Mouse (Mus musculus) liver, embryonic 16.5 days (tissue): ENCODE measurements around the gene Fam81b. TPM values are rescaled to one million over a fixed set of nuclear protein-coding genes. Genes with fewer than 3 reads are reported as not detected.
"Not testable (repeated sequence)": the region's sequence is repeated elsewhere in the genome, so short reads cannot be mapped to it uniquely, and the experiment has no call there.

ENCODE experiments used
- ATAC-seq: fragments of 200-750 bp; cut with Nextera tagmentation; 2 replicates; pipeline ENCODE4 v1.8.0; 2017; ENCODE audit warnings: low read depth, mild to moderate bottlenecking, moderate number of reproducible peaks, moderate library complexity
- H3K27ac ChIP-seq: fragments of 300-500 bp; sonication (generic); 2 replicates; pipeline ENCODE4 v1.5.1; 2014; ENCODE audit warnings: mild to moderate bottlenecking, low read length
- H3K27me3 ChIP-seq: fragments of 300-500 bp; sonication (generic); 2 replicates; pipeline ENCODE4 v1.6.1; 2014; ENCODE audit warnings: low read depth, low read length, mixed read lengths; ENCODE audit not compliant: control insufficient read depth, insufficient read depth
- H3K36me3 ChIP-seq: fragments of 300-500 bp; sonication (generic); 2 replicates; pipeline ENCODE4 v1.6.1; 2014; ENCODE audit warnings: mild to moderate bottlenecking; ENCODE audit not compliant: control insufficient read depth, insufficient read depth
- H3K4me1 ChIP-seq: fragments of 300-500 bp; sonication (generic); 2 replicates; pipeline ENCODE4 v1.6.1; 2014; ENCODE audit warnings: low read depth, low read length, mixed read lengths; ENCODE audit not compliant: control insufficient read depth
- H3K4me2 ChIP-seq: fragments of 300-500 bp; sonication (generic); 2 replicates; pipeline ENCODE4 v1.6.1; 2014; ENCODE audit warnings: low read depth, low read length, mixed read lengths
- H3K4me3 ChIP-seq: fragments of 300-500 bp; sonication (generic); 2 replicates; pipeline ENCODE4 v1.5.1; 2014; ENCODE audit warnings: low read depth, mild to moderate bottlenecking, low read length
- H3K9ac ChIP-seq: fragments of 300-500 bp; sonication (generic); 2 replicates; pipeline ENCODE4 v1.6.1; 2014; ENCODE audit warnings: low read depth, low read length
- H3K9me3 ChIP-seq: fragments of 300-500 bp; sonication (generic); replicated peaks from 2 replicates; pipeline ENCODE4 v1.6.1; 2016; ENCODE audit warnings: low read length; ENCODE audit not compliant: control insufficient read depth
- WGBS: fragments of 180-500 bp; shearing (Covaris S2); extraction: QIAGEN DNeasy Blood & Tissue Kit; methylation state at CpG from one replicate; pipeline ENCODE4 v1.1.7; 2014; ENCODE audit not compliant: insufficient replicate concordance; 5-methylcytosine and 5-hydroxymethylcytosine counted together
- polyA plus RNA-seq: library from polyadenylated mRNA; unstranded; fragments of >200 nt; fragmentation: Nextera tagmentation; extraction: Ambion mirVana; gene quantifications from 2 replicates; pipeline ENCODE4 v1.2.1, GENCODE M21; 2015

Fam81b gene
- polyA plus RNA-seq = not detected in 2 replicates

DNA sequence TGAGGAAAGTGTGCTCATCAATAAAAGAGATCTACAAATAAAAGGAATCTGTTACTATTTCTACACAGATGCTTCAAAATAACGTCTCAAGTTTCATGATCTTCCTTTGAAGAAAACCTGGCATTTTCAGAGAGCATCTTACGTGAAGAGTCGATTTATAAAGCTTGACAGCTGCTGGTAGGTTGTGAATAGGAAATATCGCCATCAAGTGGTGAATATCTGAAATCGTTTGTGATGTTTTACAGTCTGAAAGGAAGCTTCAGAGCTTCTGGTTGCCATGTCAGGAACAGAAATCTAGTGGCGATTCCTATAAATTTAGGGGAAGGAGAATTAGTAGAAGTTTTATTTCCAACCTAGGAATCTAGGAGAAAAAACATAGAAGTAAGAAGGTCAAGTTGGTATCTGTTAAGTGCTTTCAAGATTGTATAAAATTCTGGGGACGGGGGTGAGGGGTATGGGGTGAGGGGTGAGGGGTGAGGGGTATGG is at the start of gene Fam81b:
TSS of gene Fam81b (minus strand) at position 436 of the 486 bp plus-strand sequence.
- Histone ChIP-seq H3K4me2 (no peak within 1 kb of the TSS), H3K4me3 (no peak within 1 kb of the TSS), H3K9ac (no peak within 1 kb of the TSS), H3K27me3 (no peaks in the 10 kb centered on the region), H3K9me3 (no peaks in the 10 kb centered on the region), H3K27ac (no peak within 1 kb of the TSS), H3K36me3 (no peaks in the 10 kb centered on the region), H3K4me1 (no peaks in the 10 kb centered on the region)
- no peak for ATAC-seq
- 23% methylated on average over 7 of the region's 7 CpGs for WGBS

DNA sequence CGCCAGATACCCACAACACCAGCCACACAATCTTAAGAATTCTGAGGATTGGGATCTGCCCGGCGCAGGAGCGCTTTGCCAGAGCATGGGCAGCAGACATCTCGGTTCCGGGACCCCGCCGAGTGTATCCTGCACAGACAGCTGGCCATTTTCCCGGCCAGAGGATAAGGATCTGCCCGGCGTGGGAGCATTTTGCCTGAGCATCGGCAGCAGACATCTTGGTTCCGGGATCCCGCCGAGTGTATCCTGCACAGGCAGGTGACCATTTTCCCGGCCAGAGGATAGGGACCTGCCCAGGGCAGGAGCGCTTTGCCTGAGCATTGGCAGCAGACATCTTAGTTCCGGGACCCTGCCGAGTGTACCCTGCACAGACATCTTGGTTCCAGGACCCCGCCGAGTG is 41.1 kb upstream of the Fam81b start:
- not testable (repeated sequence) for H3K27me3 ChIP-seq, ATAC-seq, H3K36me3 ChIP-seq, H3K4me2 ChIP-seq, H3K9me3 ChIP-seq, H3K27ac ChIP-seq, H3K9ac ChIP-seq, H3K4me3 ChIP-seq, H3K4me1 ChIP-seq
- WGBS = 68% methylated on average over 19 of the region's 21 CpGs

DNA sequence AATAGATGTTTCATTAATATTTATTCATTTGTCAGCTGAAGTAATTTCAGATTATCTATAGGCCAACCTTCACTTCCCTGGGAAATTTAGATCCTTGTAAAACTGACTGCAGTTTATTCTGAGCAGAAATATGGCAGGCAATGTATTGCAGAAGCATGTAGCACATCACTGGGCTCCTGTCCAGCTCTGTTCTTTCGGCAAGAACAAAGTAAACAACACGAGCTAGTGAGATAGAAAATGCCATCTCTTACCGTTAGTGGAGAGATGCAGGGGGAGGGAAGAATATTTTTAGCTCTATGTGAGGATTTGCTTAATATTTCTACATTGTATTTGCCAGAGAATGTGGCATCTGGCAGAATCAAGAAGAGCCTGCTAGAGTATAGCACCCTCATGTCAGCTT is 13.8 kb upstream of the Fam81b start:
- Histone ChIP-seq H3K9me3 (no peaks in the 10 kb centered on the region), H3K4me1 (no peaks in the 10 kb centered on the region), H3K4me3 (no peak overlapping the region), H3K36me3 (no peaks in the 10 kb centered on the region), H3K27ac (no peak overlapping the region), H3K4me2 (no peak overlapping the region), H3K9ac (no peak overlapping the region), H3K27me3 (no peaks in the 10 kb centered on the region)
- WGBS = 39% methylated on average over 3 of the region's 3 CpGs
- ATAC-seq = no peak

DNA sequence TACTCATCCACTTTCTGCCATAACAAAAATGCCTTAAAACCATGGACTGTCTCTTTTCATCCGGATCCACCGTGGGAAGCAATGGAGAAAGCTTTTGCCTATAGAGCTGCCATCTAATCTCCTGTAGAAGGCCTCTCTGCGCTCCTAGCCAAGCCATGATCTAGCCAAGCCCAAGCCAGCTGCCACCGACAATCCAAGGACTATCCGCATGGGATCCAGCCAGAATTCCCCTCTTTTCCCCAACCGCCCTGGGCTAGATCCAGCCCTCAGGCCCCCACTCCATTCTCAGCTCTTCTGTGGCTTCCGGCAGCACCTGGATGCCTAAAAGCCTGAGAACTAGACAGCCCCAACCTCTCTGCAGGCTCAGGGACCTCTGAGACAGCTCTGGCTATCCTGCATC is 6.7 kb upstream of the Fam81b start:
- no peaks in the 10 kb centered on the region for H3K36me3 ChIP-seq
- H3K27ac ChIP-seq = no peak overlapping the region
- no peak overlapping the region for H3K4me3 ChIP-seq
- H3K4me2 ChIP-seq = no peak overlapping the region
- no peaks in the 10 kb centered on the region for H3K27me3 ChIP-seq
- no peaks in the 10 kb centered on the region for H3K9me3 ChIP-seq
- no peak overlapping the region for H3K9ac ChIP-seq
- ATAC-seq = no peak
- H3K4me1 ChIP-seq = no peaks in the 10 kb centered on the region
- 66% methylated on average over 7 of the region's 7 CpGs for WGBS

DNA sequence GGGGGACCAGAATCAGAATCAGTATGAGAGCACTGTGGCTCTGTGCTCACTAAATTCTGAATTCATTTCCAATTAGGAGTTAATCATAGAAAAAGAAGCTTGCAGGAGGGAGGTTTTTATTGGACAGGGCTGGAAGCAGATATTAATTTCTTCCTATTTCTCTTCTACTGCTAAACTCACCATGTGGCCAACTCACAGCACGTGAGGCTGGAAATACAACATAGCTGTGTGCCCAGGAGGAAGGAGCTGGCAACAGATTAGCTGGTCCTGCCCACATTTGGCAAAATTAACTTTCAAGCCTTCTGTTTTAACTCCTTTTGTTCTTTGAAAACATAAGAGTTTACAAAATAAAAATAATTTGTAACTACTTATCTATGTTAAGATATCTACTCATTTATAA is 3.9 kb upstream of the Fam81b start:
- Histone ChIP-seq H3K27me3 (no peaks in the 10 kb centered on the region), H3K4me2 (no peak overlapping the region), H3K4me1 (no peaks in the 10 kb centered on the region), H3K36me3 (no peaks in the 10 kb centered on the region), H3K27ac (no peak overlapping the region), H3K9me3 (no peaks in the 10 kb centered on the region), H3K9ac (no peak overlapping the region), H3K4me3 (no peak overlapping the region)
- no peak for ATAC-seq
- 38% methylated on average over 1 of the region's 1 CpGs for WGBS

DNA sequence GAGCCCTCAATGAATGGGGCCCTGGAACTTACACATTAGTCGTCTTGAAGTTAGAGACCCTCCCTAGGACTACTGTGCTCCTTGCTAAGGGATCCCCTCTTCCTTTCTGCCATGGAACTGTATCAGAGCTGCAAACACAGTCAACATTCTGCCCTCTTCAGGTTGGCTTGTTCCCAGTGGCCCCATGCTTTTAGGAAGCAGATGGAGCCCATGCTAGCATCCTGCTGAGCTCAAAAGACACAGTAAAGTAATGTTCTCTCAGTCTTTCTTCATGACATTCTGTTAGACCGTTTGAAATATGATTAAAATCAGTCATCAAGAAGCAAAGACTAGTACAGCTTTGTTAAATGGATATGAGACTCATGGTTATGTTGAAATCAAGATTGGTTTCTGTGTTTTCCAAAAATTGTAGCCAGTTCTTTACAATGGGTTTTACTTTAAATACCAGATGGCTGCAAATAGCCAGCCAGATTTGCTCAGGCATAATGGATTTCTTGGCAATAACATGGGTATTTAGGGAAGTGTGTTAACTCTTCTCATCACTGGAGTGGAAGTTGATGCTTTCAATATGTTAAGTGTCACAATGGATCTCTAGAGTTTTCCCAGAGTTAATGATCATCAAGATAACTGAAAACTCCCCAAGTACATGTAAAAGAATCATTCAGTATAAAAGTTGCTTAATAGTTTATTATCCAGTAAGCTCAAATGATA is 938 bp upstream of the Fam81b start:
- Histone ChIP-seq H3K9ac (no peak overlapping the region), H3K4me2 (no peak overlapping the region), H3K4me1 (no peaks in the 10 kb centered on the region), H3K9me3 (no peaks in the 10 kb centered on the region), H3K27ac (no peak overlapping the region), H3K27me3 (no peaks in the 10 kb centered on the region), H3K4me3 (no peak overlapping the region), H3K36me3 (no peaks in the 10 kb centered on the region)
- 30% methylated on average over 2 of the region's 2 CpGs for WGBS
- no peak for ATAC-seq

DNA sequence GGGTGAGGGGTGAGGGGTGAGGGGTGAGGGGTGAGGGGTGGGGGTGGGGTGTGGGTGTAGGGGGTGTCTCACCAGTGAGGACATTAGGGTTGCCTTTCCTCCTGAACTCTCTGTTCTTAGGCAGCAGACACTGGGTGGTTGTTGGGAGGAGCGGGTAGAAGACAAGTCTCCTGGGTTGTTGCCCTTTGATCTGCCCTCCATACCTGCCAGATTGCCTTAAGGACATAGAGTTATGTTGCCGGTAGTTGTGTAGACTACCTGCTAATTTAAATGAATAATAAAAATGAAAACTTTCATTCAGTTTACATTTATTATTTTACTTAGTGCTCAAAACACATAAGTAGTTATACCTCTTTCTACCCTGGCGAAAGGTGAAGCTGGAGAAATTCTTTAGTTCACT is 369 bp upstream of the Fam81b start:
- Histone ChIP-seq H3K36me3 (no peaks in the 10 kb centered on the region), H3K27me3 (no peaks in the 10 kb centered on the region), H3K9ac (no peak overlapping the region), H3K4me2 (no peak overlapping the region), H3K27ac (no peak overlapping the region), H3K4me1 (no peaks in the 10 kb centered on the region), H3K9me3 (no peaks in the 10 kb centered on the region), H3K4me3 (no peak overlapping the region)
- ATAC-seq = no peak
- 70% methylated on average over 3 of the region's 3 CpGs for WGBS

DNA sequence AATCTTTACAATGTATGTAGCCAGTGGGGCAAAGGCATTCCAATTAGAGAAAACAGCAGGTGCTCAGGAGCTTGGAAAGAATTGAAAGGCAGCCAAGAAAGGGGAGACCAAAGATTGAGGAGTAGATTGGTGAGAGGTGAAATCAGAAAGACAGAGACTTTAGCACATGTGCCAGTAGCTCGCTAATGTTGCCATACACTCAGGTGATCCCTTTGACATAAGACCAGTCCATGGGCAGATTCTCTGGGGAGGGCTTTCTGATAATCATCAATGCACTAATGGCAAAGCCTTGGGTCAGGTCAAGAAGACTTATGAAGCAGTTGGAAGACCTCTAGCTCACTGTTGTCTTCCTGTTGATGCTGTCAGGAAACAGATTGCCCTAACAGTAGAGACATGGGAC is 671 bp downstream of the Fam81b start:
- Histone ChIP-seq H3K27ac (no peak overlapping the region), H3K36me3 (no peaks in the 10 kb centered on the region), H3K9me3 (no peaks in the 10 kb centered on the region), H3K9ac (no peak overlapping the region), H3K27me3 (no peaks in the 10 kb centered on the region), H3K4me1 (no peaks in the 10 kb centered on the region), H3K4me2 (no peak overlapping the region), H3K4me3 (no peak overlapping the region)
- ATAC-seq = no peak
- WGBS = 65% methylated on average over 1 of the region's 1 CpGs

DNA sequence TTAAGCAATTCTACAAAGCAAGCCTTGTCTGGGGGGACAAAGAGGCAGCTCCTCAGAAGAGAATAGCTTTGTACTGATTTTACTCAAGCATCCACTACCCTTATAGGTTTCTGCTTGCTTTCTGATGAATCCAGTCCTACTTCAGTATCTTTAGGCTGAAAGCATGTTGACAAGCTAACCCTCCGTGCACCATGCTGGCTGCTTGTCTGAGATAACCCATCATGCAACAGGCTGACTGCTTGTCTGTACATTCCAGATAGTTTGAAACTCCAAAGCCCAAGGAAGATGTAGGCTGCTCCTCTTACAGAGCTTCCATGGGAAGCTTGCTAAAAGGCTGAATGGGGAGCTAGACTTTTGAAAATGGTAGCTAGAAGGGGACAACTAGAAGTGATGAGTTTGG is 1.7 kb downstream of the Fam81b start:
- Histone ChIP-seq H3K27ac (no peak overlapping the region), H3K9me3 (no peaks in the 10 kb centered on the region), H3K36me3 (no peaks in the 10 kb centered on the region), H3K4me3 (no peak overlapping the region), H3K4me2 (no peak overlapping the region), H3K4me1 (no peaks in the 10 kb centered on the region), H3K27me3 (no peaks in the 10 kb centered on the region), H3K9ac (no peak overlapping the region)
- 27% methylated on average over 1 of the region's 1 CpGs for WGBS
- ATAC-seq = no peak
